In genomic region chr16:34489805-34490325, GRCm38 (mm10) we compare ENCODE assay signal across 23 mouse cellular contexts.
DNase-seq lines count a peak whose midpoint lies in the region; ATAC-seq and TF ChIP-seq lines count a peak whose summit lies in the region.
"Had no signal": no experiment of that assay in that cellular context is flagged by ENCODE, and none has a peak within 500 bp of the region (broad histone marks: within the 10 kb centered on the region; RNA-seq: fewer than 3 reads in every experiment).

No protein-coding gene starts in this region.

- H3ac ChIP-seq in C2C12 (ENCODE audit: control insufficient read depth, insufficient read length, low read depth): peak overlapping the region; percentile 26

- no peaks in the 10 kb centered on the region for H3K79me3 ChIP-seq in C2C12 (ENCODE audit: low read depth)

- H3K4me3 ChIP-seq in gastrocnemius, adult 2 months: peak overlapping the region; percentile 23; the same call in 1 of the 2 replicates
- H3K4me3 ChIP-seq in heart, embryonic 14.5 days (ENCODE audit: control insufficient read depth in 1 of 2, insufficient read depth in 1 of 2, low read depth in 1 of 2, low read length in 2 of 2): no peak overlapping the region
- no peak overlapping the region for H3K4me3 ChIP-seq in layer of hippocampus, adult 2 months
- no peak overlapping the region for H3K4me3 ChIP-seq in C2C12 (ENCODE audit: insufficient read depth, poor library complexity, severe bottlenecking)
- H3K4me3 ChIP-seq in intestine, postnatal 0 days (ENCODE audit: low read depth, low read length): no peak overlapping the region
- H3K4me3 ChIP-seq: embryonic facial prominence, embryonic 10.5 days; forebrain, embryonic 15.5 days; hindbrain, embryonic 12.5 days; liver, embryonic 13.5 days; megakaryocyte, embryonic 14.5 days; neural tube, embryonic 13.5 days; stomach, embryonic 15.5 days had no signal

- no peaks in the 10 kb centered on the region for H3K36me3 ChIP-seq in heart, embryonic 14.5 days (ENCODE audit: control insufficient read depth, insufficient read depth, low read length)
- no peaks in the 10 kb centered on the region for H3K36me3 ChIP-seq in C2C12 (ENCODE audit: control insufficient read depth, insufficient read depth)
- H3K36me3 ChIP-seq in intestine, postnatal 0 days (ENCODE audit: control insufficient read depth, insufficient read depth): no peaks in the 10 kb centered on the region
- H3K36me3 ChIP-seq: embryonic facial prominence, embryonic 10.5 days; forebrain, embryonic 15.5 days; hindbrain, embryonic 12.5 days; liver, embryonic 13.5 days; neural tube, embryonic 13.5 days; stomach, embryonic 15.5 days had no signal

- 30% methylated on average over 3 of the region's 3 CpGs for WGBS in heart, embryonic 14.5 days
- WGBS in intestine, postnatal 0 days: 62% methylated on average over 3 of the region's 3 CpGs

- no peaks in the 10 kb centered on the region for H3K27me3 ChIP-seq in heart, embryonic 14.5 days (ENCODE audit: control insufficient read depth, insufficient read depth, low read length)
- no peaks in the 10 kb centered on the region for H3K27me3 ChIP-seq in C2C12 (ENCODE audit: control insufficient read depth, insufficient read depth, insufficient read length)
- no peaks in the 10 kb centered on the region for H3K27me3 ChIP-seq in intestine, postnatal 0 days (replicated peaks; ENCODE audit: control insufficient read depth, insufficient read depth, low read length)
- H3K27me3 ChIP-seq: forebrain, embryonic 15.5 days; hindbrain, embryonic 12.5 days; liver, embryonic 13.5 days; neural tube, embryonic 13.5 days; stomach, embryonic 15.5 days had no signal

- peak overlapping the region; percentile 7; the same call in 1 of the 2 replicates for H3K4me2 ChIP-seq in heart, embryonic 14.5 days (ENCODE audit: low read length)
- H3K4me2 ChIP-seq in intestine, postnatal 0 days (replicated peaks; ENCODE audit: low read depth): no peak overlapping the region
- H3K4me2 ChIP-seq: forebrain, embryonic 15.5 days; hindbrain, embryonic 12.5 days; liver, embryonic 13.5 days; neural tube, embryonic 13.5 days; stomach, embryonic 15.5 days had no signal

- DNase-seq in gastrocnemius, adult 2 months: no peak
- DNase-seq in gastrocnemius, postnatal 10 days: no peak
- no peak for DNase-seq in heart, adult 8-10 months (ENCODE audit: low spot score)
- DNase-seq in layer of hippocampus, adult 2 months (ENCODE audit: low spot score in 2 of 2): no peak
- DNase-seq in layer of hippocampus, adult 9-11 months: no peak
- DNase-seq: cerebellum, adult 11-12 months; cerebellum, postnatal 10 days; gastrocnemius, postnatal 36 days; kidney, adult 8-10 months; layer of hippocampus, postnatal 36 days; liver, embryonic 13.5 days; lung, adult 2 months; midbrain, embryonic 14.5 days; thymus, postnatal 25 days had no signal

- H3K27ac ChIP-seq in gastrocnemius, adult 2 months: peak overlapping the region; percentile 73
- H3K27ac ChIP-seq in heart, embryonic 14.5 days (replicated peaks in 1 of 2; ENCODE audit: control insufficient read depth in 1 of 2, insufficient read depth in 1 of 2, low read depth in 2 of 2, low read length in 2 of 2): peak overlapping the region in 1 of 2 experiments; percentile 66; a peak in 1 of 4 replicates
- H3K27ac ChIP-seq in layer of hippocampus, adult 2 months: peak overlapping the region; percentile 32
- H3K27ac ChIP-seq in intestine, postnatal 0 days (ENCODE audit: low read depth, low read length): no peak overlapping the region
- H3K27ac ChIP-seq: embryonic facial prominence, embryonic 10.5 days; forebrain, embryonic 15.5 days; hindbrain, embryonic 12.5 days; liver, embryonic 13.5 days; neural tube, embryonic 13.5 days; stomach, embryonic 15.5 days had no signal

- H3K79me2 ChIP-seq in C2C12 (ENCODE audit: control insufficient read depth, insufficient read depth): peaks cover 24% of the 10 kb centered on the region

- H3K9me3 ChIP-seq in heart, embryonic 14.5 days (ENCODE audit: control insufficient read depth, low read length): no peaks in the 10 kb centered on the region
- H3K9me3 ChIP-seq in intestine, postnatal 0 days (ENCODE audit: control insufficient read depth): no peaks in the 10 kb centered on the region
- H3K9me3 ChIP-seq: embryonic facial prominence, embryonic 10.5 days; forebrain, embryonic 15.5 days; hindbrain, embryonic 12.5 days; liver, embryonic 13.5 days; megakaryocyte, embryonic 14.5 days; neural tube, embryonic 13.5 days; stomach, embryonic 15.5 days had no signal

- TF ChIP-seq CTCF in gastrocnemius, adult 2 months (IDR thresholded peaks at IDR 0.05): no peak
- TF ChIP-seq CTCF in layer of hippocampus, adult 2 months (conservative IDR thresholded peaks at IDR 0.05): no peak
- no peak for TF ChIP-seq CTCF in C2C12 (IDR thresholded peaks at IDR 0.05; ENCODE audit: control insufficient read depth, insufficient read depth, insufficient read length)
- no peak for TF ChIP-seq CTCF in intestine, postnatal 0 days (IDR thresholded peaks at IDR 0.05; ENCODE audit: low read depth)

- peaks cover 34 to 55% of the 10 kb centered on the region in 2 experiments for H3K4me1 ChIP-seq in heart, embryonic 14.5 days (ENCODE audit: control insufficient read depth in 2 of 2, insufficient read depth in 2 of 2, low read length in 2 of 2)
- H3K4me1 ChIP-seq in intestine, postnatal 0 days (replicated peaks; ENCODE audit: control insufficient read depth, insufficient read depth, low read length): 0 out of 2 replicates have a peak, but pooled peaks cover 2% of the 10 kb centered on the region
- H3K4me1 ChIP-seq: liver, embryonic 13.5 days had no signal

- 0 out of 2 replicates have a peak, but pooled peaks have one; percentile 14 for ATAC-seq in heart, embryonic 14.5 days (ENCODE audit: insufficient number of reproducible peaks, insufficient read depth, low FRiP score, low read depth)
- no peak for ATAC-seq in intestine, postnatal 0 days
- ATAC-seq: forebrain, embryonic 15.5 days had no signal

- intact Hi-C loops in gastrocnemius, adult 2 months (cut with DNase I): loop anchor here (5.0 kb wide), 1 partner anchor 118 kb away; no protein-coding TSS in a partner anchor

- H3K9ac ChIP-seq in heart, embryonic 14.5 days (ENCODE audit: low read length): 0 out of 2 replicates have a peak overlapping the region, but pooled peaks have one; percentile 27
- no peak overlapping the region for H3K9ac ChIP-seq in intestine, postnatal 0 days (ENCODE audit: low read depth, low read length)
- H3K9ac ChIP-seq: forebrain, embryonic 15.5 days; hindbrain, embryonic 12.5 days; liver, embryonic 13.5 days; neural tube, embryonic 13.5 days; stomach, embryonic 15.5 days had no signal

TF ChIP-seq in C2C12, 6 proteins besides CTCF, POLR2A, EP300 and RAD21:
- no peak for TF ChIP-seq MAX (IDR thresholded peaks at IDR 0.05)
- TF ChIP-seq USF1 (IDR thresholded peaks at IDR 0.05; ENCODE audit: low read depth): no peak
- TF ChIP-seq FOSL1 (IDR thresholded peaks at IDR 0.05; ENCODE audit: insufficient read depth, low read length, poor library complexity, severe bottlenecking): no peak
- no peak for TF ChIP-seq CEBPB (IDR thresholded peaks at IDR 0.05; ENCODE audit: low read depth)
- TF ChIP-seq MYOG (IDR thresholded peaks at IDR 0.05; ENCODE audit: control insufficient read depth, extremely low read depth, insufficient read length): no peak
